Mouse (Mus musculus) heart, adult 2 months (tissue): ENCODE measurements around the gene Ikbke. TPM values are rescaled to one million over a fixed set of nuclear protein-coding genes. Genes with fewer than 3 reads are reported as not detected.

ENCODE experiments used
- DNase-seq, 2 experiments: peaks; one replicate each; pipeline ENCODE4 v3.0.0; 2021
- H3K27ac ChIP-seq: fragments of 200-600 bp; 2 replicates; pipeline ENCODE4 v1.8.1; 2022
- H3K27me3 ChIP-seq: fragments of 200-500 bp; 2 replicates; pipeline ENCODE4 v1.6.1; 2012; ENCODE audit warnings: mild to moderate bottlenecking, low read length, inconsistent platforms, mixed read lengths; ENCODE audit not compliant: control insufficient read depth, insufficient read depth
- H3K36me3 ChIP-seq: fragments of 200-500 bp; 2 replicates; pipeline ENCODE4 v1.6.1; 2012; ENCODE audit warnings: low read length, inconsistent platforms; ENCODE audit not compliant: control insufficient read depth, insufficient read depth
- H3K4me1 ChIP-seq: fragments of 200-500 bp; 2 replicates; pipeline ENCODE4 v1.6.1; 2011; ENCODE audit warnings: low read length; ENCODE audit not compliant: control insufficient read depth, insufficient read depth
- H3K4me3 ChIP-seq: fragments of 200-600 bp; 2 replicates; pipeline ENCODE4 v1.8.1; 2022
- H3K79me2 ChIP-seq: fragments of 200-500 bp; replicated peaks from 2 replicates; pipeline ENCODE4 v1.6.1; 2012; ENCODE audit warnings: mild to moderate bottlenecking, inconsistent platforms, low read length, moderate library complexity, mixed read lengths; ENCODE audit not compliant: control insufficient read depth, insufficient read depth
- H3K9ac ChIP-seq: fragments of 200-500 bp; 2 replicates; pipeline ENCODE4 v1.6.1; 2012; ENCODE audit warnings: low read depth, mild to moderate bottlenecking, control low read depth, inconsistent platforms, low read length, mixed read lengths
- CTCF ChIP-seq: fragments of 200-600 bp; IDR thresholded peaks from 2 replicates; pipeline ENCODE4 v1.8.1; 2022; ENCODE audit warnings: antibody characterized with exemption, mild to moderate bottlenecking, moderate library complexity
- EP300 ChIP-seq: fragments of 200-500 bp; IDR thresholded peaks from 2 replicates; pipeline ENCODE4 v1.6.1; 2011; ENCODE audit warnings: low read depth, low read length, control low read depth; ENCODE audit not compliant: insufficient read depth
- POLR2A ChIP-seq: fragments of 200-500 bp; IDR thresholded peaks from 2 replicates; pipeline ENCODE4 v1.6.1; 2011; ENCODE audit warnings: mild to moderate bottlenecking, low read depth, low read length, control low read depth; ENCODE audit not compliant: insufficient read depth
- whole genome bisulfite sequencing: fragments of 180-500 bp; shearing (Covaris S2); methylation state at CpG from one replicate; pipeline ENCODE4 v1.1.7; 2018; 5-methylcytosine and 5-hydroxymethylcytosine counted together
- intact Hi-C: fragments of 180-260 bp; cut with DNase I; formaldehyde crosslinking; loops from one replicate; pipeline ENCODE4 v1.15.1; 2025
- polyA plus RNA-seq: library from polyadenylated mRNA; depleted of rRNA; stranded (reverse); fragments of >200 nt; gene quantifications from 2 replicates; pipeline ENCODE4 v1.2.3, GENCODE M21; 2012
- total RNA-seq, 2 experiments: library from RNA; stranded (reverse); gene quantifications; 2 replicates each; pipeline ENCODE4 v1.2.3; 2021

The Ikbke gene
- total and polyA plus RNA-seq, 3 experiments: 1.5 to 3.4 (median 1.5) TPM

DNA sequence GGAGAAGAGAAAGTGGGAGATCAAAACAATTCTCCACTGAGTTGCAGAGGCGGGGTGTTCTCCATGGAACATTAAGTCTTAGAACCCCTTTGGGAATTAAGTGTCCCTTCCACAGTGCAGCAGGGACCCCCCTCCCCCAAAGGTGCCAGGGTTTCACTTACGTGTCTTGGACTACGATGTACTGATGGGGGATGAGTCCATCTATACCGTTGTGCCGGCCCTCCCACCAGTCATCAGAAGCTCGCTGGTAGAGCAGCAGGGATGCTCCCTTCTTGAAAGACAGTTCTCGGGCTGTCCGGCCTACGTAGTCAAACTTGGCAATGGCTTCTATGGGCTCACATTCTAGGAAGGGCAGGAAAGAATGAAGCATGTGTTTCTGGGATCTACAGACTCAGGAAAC is 18.8 kb upstream of the Ikbke start:
- DNase-seq: no peak
- Histone ChIP-seq H3K27ac (no peak overlapping the region), H3K27me3 (no peaks in the 10 kb centered on the region), H3K4me3 (no peak overlapping the region), H3K9ac (no peak overlapping the region), H3K4me1 (no peaks in the 10 kb centered on the region), H3K79me2 (no peaks in the 10 kb centered on the region), H3K36me3 (no peaks in the 10 kb centered on the region; the same call in 1 of the 2 replicates)
- TF ChIP-seq CTCF (no peak), POLR2A (no peak), EP300 (no peak)
- intact Hi-C loops: no loop called here
- WGBS: 88% methylated on average over 9 of the region's 9 CpGs

DNA sequence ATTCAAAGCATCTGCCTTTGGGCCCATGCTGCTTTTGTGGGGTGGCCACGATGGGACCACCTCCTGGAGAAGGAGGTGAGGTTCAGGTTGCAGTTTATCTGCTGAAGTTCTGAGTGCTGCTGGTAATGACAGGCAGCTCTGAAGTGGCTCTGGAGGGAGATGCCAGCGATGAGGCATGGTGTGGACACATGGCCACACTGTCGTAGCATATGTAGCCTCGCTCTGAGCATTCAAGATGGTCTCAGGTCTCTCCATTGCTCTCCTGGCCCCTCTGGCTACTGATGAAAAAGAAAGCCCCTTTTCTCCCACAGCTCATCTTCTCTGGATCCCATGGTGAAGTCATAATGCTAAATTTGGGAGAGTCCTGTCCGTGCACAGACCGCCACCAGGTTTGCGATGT is 17.3 kb upstream of the Ikbke start:
- no peak for DNase-seq
- Histone ChIP-seq H3K36me3 (no peaks in the 10 kb centered on the region; the same call in 1 of the 2 replicates), H3K4me1 (no peaks in the 10 kb centered on the region), H3K27me3 (no peaks in the 10 kb centered on the region), H3K27ac (no peak overlapping the region), H3K4me3 (no peak overlapping the region), H3K9ac (no peak overlapping the region), H3K79me2 (no peaks in the 10 kb centered on the region)
- TF ChIP-seq EP300 (no peak), POLR2A (no peak), CTCF (no peak)
- 83% methylated on average over 7 of the region's 7 CpGs for WGBS
- intact Hi-C loops: no loop called here

GRCm38 (mm10) chr1:131295200-131295599 is 15.8 kb upstream of the Ikbke start:
- H3K79me2 ChIP-seq: no peaks in the 10 kb centered on the region
- intact Hi-C loops: no loop called here
- H3K4me3 ChIP-seq: no peak overlapping the region
- no peak overlapping the region for H3K9ac ChIP-seq
- no peaks in the 10 kb centered on the region for H3K4me1 ChIP-seq
- no peak for DNase-seq
- TF ChIP-seq EP300: no peak
- TF ChIP-seq CTCF: no peak
- TF ChIP-seq POLR2A: no peak
- H3K36me3 ChIP-seq: no peaks in the 10 kb centered on the region; the same call in 1 of the 2 replicates
- no peaks in the 10 kb centered on the region for H3K27me3 ChIP-seq
- WGBS: 47% methylated on average over 8 of the region's 8 CpGs
- H3K27ac ChIP-seq: no peak overlapping the region

GRCm38 (mm10) chr1:131293922-131294250 is 14.5 kb upstream of the Ikbke start:
- no peak overlapping the region for H3K9ac ChIP-seq
- TF ChIP-seq CTCF (no peak), POLR2A (no peak), EP300 (no peak)
- H3K36me3 ChIP-seq: no peaks in the 10 kb centered on the region; the same call in 1 of the 2 replicates
- no peaks in the 10 kb centered on the region for H3K4me1 ChIP-seq
- intact Hi-C loops: no loop called here
- WGBS: 56% methylated on average over 2 of the region's 2 CpGs
- DNase-seq: no peak
- no peaks in the 10 kb centered on the region for H3K27me3 ChIP-seq
- H3K4me3 ChIP-seq: no peak overlapping the region
- no peak overlapping the region for H3K27ac ChIP-seq
- H3K79me2 ChIP-seq: no peaks in the 10 kb centered on the region

DNA sequence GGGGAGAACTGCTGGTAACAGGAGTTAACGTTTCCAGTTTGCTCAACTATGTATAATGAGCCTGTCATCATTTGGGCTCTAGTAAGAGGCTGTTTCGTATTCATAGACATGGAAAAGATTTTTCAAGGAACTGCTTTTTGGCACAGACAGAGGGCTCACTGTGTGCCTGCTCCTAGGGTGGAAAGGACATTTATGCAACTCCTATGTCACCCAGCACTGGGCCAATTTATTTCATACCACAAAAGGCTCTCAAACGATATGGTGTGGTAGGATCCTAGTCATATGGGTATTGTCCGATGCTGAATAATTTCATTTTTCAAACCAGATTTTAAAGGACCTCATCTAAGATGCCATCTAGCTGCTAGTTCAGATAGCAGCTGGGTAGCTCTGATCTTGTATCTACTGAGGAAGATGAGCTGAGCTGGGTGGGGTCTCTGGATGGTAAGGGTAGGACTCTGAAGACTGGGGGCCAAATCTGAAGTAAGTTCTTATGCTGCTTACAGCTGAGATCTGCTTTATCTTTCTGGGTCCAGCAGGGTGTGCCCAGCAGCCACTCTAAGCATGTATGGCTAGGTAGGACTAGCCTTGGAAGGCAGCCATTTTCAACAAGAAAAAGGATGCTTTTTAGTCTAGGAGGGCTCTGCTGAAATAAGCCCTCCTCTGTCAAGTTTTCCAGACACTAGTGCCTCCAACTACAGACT is 14.0 kb upstream of the Ikbke start:
- Histone ChIP-seq H3K9ac (no peak overlapping the region), H3K4me3 (no peak overlapping the region), H3K4me1 (no peaks in the 10 kb centered on the region), H3K36me3 (no peaks in the 10 kb centered on the region; the same call in 1 of the 2 replicates), H3K27ac (no peak overlapping the region), H3K27me3 (no peaks in the 10 kb centered on the region), H3K79me2 (no peaks in the 10 kb centered on the region)
- TF ChIP-seq POLR2A (no peak), EP300 (no peak), CTCF (no peak)
- 85% methylated on average over 4 of the region's 4 CpGs for WGBS
- intact Hi-C loops: no loop called here
- DNase-seq: no peak

DNA sequence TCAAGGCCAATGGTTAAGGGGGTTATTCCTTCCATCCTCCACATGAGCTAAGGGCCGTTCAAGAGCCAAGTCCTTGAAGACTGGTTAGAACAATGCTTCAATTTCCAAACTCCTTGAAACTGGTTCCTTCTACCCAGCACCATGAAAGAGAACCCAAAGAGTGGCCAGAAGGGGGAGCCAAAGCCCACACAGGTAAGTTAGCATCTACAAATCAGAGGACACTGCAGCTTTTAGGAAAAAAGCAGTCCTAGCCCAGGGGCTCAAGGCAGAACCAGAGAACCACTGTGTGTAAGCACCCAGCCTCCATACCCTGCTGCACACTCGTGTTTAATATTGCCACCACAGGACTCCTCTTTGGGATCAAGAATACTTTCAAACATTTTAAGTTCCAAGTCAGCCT is 11.2 kb upstream of the Ikbke start:
- no peak overlapping the region for H3K4me3 ChIP-seq
- H3K27ac ChIP-seq: no peak overlapping the region
- intact Hi-C loops: loop anchor here (1.0 kb wide), 1 partner anchor 265 kb away; no protein-coding TSS in a partner anchor
- H3K79me2 ChIP-seq: no peaks in the 10 kb centered on the region
- peaks cover 2% of the 10 kb centered on the region; the same call in 1 of the 2 replicates for H3K4me1 ChIP-seq
- peak; percentile 51 to 67 for DNase-seq
- no peaks in the 10 kb centered on the region for H3K27me3 ChIP-seq
- no peak overlapping the region for H3K9ac ChIP-seq
- TF ChIP-seq POLR2A (no peak), EP300 (0 out of 2 replicates have a peak, but pooled peaks have one; percentile 17), CTCF (peak; percentile 90)
- no peaks in the 10 kb centered on the region; the same call in 1 of the 2 replicates for H3K36me3 ChIP-seq
- 51% methylated on average over 2 of the region's 2 CpGs for WGBS
